Mouse (Mus musculus): ENCODE results near the gene Smim5. TPM values are rescaled to one million over a fixed set of nuclear protein-coding genes. Genes with fewer than 3 reads are reported as not detected.
A peak's percentile ranks its signal among the peaks of the same experiment; 100 is the strongest.

Smim5 gene
- polyA plus RNA-seq, 1 experiment from 2014 or later = 1.2 TPM

DNA sequence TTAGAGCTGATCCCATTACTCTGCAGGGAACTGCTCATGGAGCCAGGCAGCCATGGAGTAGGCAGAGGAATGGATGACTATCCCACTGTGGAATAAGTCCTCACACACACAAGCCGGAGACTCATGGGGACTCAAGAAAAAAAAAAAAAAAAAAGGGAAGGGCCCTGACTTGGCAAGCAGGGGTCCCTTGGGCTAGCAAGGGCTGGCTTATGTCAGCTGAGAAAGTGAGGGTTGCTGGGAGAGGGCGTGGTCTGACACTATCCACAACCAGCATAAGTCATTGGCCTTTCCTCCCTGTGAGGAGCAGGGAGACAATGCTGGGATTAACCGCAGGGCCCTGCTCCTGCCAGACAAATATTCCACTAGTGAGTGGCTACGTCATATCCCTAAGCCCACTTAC is 16.8 kb downstream of the Smim5 start:
- WGBS = 94% methylated on average over 4 of the region's 4 CpGs
- Histone ChIP-seq H3K27ac (ENCODE audit: low read length) (no peak overlapping the region), H3K27me3 (replicated peaks; ENCODE audit: control insufficient read depth, insufficient read depth, low read length) (no peaks in the 10 kb centered on the region), H3K4me3 (replicated peaks; ENCODE audit: low read length) (no peak overlapping the region), H3K4me2 (ENCODE audit: low read length) (no peak overlapping the region), H3K9ac (replicated peaks; ENCODE audit: low read depth, low read length) (no peak overlapping the region), H3K9me3 (ENCODE audit: control insufficient read depth, low read length) (no peaks in the 10 kb centered on the region), H3K36me3 (ENCODE audit: control insufficient read depth, insufficient read depth) (peaks cover 5% of the 10 kb centered on the region; the same call in 1 of the 2 replicates), H3K4me1 (replicated peaks; ENCODE audit: control insufficient read depth, insufficient read depth, low read length) (no peaks in the 10 kb centered on the region)
- no peak for ATAC-seq

DNA sequence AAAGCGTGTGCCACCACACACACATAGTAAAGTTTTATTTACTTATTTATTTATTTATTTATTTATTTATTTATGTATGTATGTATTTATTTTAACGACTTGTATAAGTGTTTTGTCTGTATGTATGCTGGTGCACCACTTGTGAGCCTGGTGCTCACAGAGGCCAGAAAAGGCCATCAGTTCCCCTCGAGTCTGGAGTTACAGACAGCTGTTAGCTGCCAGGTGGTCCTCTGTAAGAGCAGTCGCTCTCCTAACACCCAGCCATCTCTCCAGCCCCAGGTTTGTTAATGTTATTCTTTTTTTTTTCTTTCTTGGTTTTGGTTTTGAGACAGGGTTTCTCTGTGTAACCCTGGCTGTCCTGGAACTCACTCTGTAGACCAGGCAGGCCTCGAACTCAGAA is 18.9 kb downstream of the Smim5 start:
- Histone ChIP-seq H3K27ac (ENCODE audit: low read length) (no peak overlapping the region), H3K4me3 (replicated peaks; ENCODE audit: low read length) (no peak overlapping the region), H3K36me3 (ENCODE audit: control insufficient read depth, insufficient read depth) (peaks cover 5% of the 10 kb centered on the region; the same call in 1 of the 2 replicates), H3K9me3 (ENCODE audit: control insufficient read depth, low read length) (no peaks in the 10 kb centered on the region), H3K4me1 (replicated peaks; ENCODE audit: control insufficient read depth, insufficient read depth, low read length) (no peaks in the 10 kb centered on the region), H3K9ac (replicated peaks; ENCODE audit: low read depth, low read length) (no peak overlapping the region), H3K27me3 (replicated peaks; ENCODE audit: control insufficient read depth, insufficient read depth, low read length) (no peaks in the 10 kb centered on the region), H3K4me2 (ENCODE audit: low read length) (no peak overlapping the region)
- ATAC-seq = no peak
- 95% methylated on average over 5 of the region's 5 CpGs for WGBS

DNA sequence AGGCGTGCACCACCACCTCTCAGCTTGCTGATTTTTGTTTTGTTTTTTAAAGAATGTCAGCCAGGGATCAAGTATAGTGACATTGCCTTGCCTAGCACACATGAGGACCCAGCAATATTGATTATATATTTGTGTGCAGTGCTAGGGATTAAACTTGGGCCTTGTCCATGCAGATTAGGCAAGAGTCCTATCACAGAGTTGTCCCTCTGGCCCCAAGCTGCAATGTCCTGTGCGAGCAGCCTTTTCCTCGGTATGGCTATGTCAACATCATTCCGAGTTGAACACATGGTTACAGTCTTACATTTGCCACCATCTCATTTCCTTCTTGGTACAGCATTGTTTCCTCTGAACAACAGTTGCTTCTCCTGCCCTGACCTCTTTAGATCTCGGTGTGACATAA is 19.3 kb downstream of the Smim5 start:
- Histone ChIP-seq H3K4me2 (ENCODE audit: low read length) (no peak overlapping the region), H3K36me3 (ENCODE audit: control insufficient read depth, insufficient read depth) (peaks cover 5% of the 10 kb centered on the region; the same call in 1 of the 2 replicates), H3K27me3 (replicated peaks; ENCODE audit: control insufficient read depth, insufficient read depth, low read length) (no peaks in the 10 kb centered on the region), H3K9me3 (ENCODE audit: control insufficient read depth, low read length) (no peaks in the 10 kb centered on the region), H3K9ac (replicated peaks; ENCODE audit: low read depth, low read length) (no peak overlapping the region), H3K4me1 (replicated peaks; ENCODE audit: control insufficient read depth, insufficient read depth, low read length) (no peaks in the 10 kb centered on the region), H3K4me3 (replicated peaks; ENCODE audit: low read length) (no peak overlapping the region), H3K27ac (ENCODE audit: low read length) (no peak overlapping the region)
- no peak for ATAC-seq
- WGBS = 91% methylated on average over 5 of the region's 5 CpGs

GRCm38 (mm10) chr11:115920110-115920818 is 20.5 kb downstream of the Smim5 start:
- no peak for ATAC-seq
- H3K27ac ChIP-seq (ENCODE audit: low read length) = no peak overlapping the region
- peaks cover 7% of the 10 kb centered on the region; the same call in 1 of the 2 replicates for H3K36me3 ChIP-seq (ENCODE audit: control insufficient read depth, insufficient read depth)
- no peak overlapping the region for H3K9ac ChIP-seq (replicated peaks; ENCODE audit: low read depth, low read length)
- H3K4me3 ChIP-seq (replicated peaks; ENCODE audit: low read length) = no peak overlapping the region
- H3K27me3 ChIP-seq (replicated peaks; ENCODE audit: control insufficient read depth, insufficient read depth, low read length) = no peaks in the 10 kb centered on the region
- H3K4me1 ChIP-seq (replicated peaks; ENCODE audit: control insufficient read depth, insufficient read depth, low read length) = no peaks in the 10 kb centered on the region
- WGBS = 37% methylated on average over 6 of the region's 6 CpGs
- H3K4me2 ChIP-seq (ENCODE audit: low read length) = no peak overlapping the region
- no peaks in the 10 kb centered on the region for H3K9me3 ChIP-seq (ENCODE audit: control insufficient read depth, low read length)

- Histone ChIP-seq H3K9me3 (ENCODE audit: control insufficient read depth, low read length) (no peaks in the 10 kb centered on the region), H3K4me2 (ENCODE audit: low read length) (no peak overlapping the region), H3K27me3 (replicated peaks; ENCODE audit: control insufficient read depth, insufficient read depth, low read length) (no peaks in the 10 kb centered on the region), H3K4me1 (replicated peaks; ENCODE audit: control insufficient read depth, insufficient read depth, low read length) (no peaks in the 10 kb centered on the region), H3K4me3 (replicated peaks; ENCODE audit: low read length) (no peak overlapping the region), H3K9ac (replicated peaks; ENCODE audit: low read depth, low read length) (no peak overlapping the region), H3K27ac (ENCODE audit: low read length) (no peak overlapping the region), H3K36me3 (ENCODE audit: control insufficient read depth, insufficient read depth) (peaks cover 2% of the 10 kb centered on the region; the same call in 1 of the 2 replicates)
- WGBS = 100% methylated on average over 1 of the region's 1 CpGs
- no peak for ATAC-seq
These were observed 22.2 kb downstream of the Smim5 start for GRCm38 (mm10) chr11:115921986-115922385.

GRCm38 (mm10) chr11:115929031-115929430 is 29.3 kb downstream of the Smim5 start:
- Histone ChIP-seq H3K27me3 (replicated peaks; ENCODE audit: control insufficient read depth, insufficient read depth, low read length) (no peaks in the 10 kb centered on the region), H3K4me1 (replicated peaks; ENCODE audit: control insufficient read depth, insufficient read depth, low read length) (peaks cover 12% of the 10 kb centered on the region), H3K9ac (replicated peaks; ENCODE audit: low read depth, low read length) (no peak overlapping the region), H3K27ac (ENCODE audit: low read length) (no peak overlapping the region), H3K9me3 (ENCODE audit: control insufficient read depth, low read length) (no peaks in the 10 kb centered on the region), H3K4me3 (replicated peaks; ENCODE audit: low read length) (no peak overlapping the region), H3K4me2 (ENCODE audit: low read length) (no peak overlapping the region), H3K36me3 (ENCODE audit: control insufficient read depth, insufficient read depth) (peaks cover 2% of the 10 kb centered on the region; the same call in 1 of the 2 replicates)
- 91% methylated on average over 8 of the region's 8 CpGs for WGBS
- no peak for ATAC-seq

DNA sequence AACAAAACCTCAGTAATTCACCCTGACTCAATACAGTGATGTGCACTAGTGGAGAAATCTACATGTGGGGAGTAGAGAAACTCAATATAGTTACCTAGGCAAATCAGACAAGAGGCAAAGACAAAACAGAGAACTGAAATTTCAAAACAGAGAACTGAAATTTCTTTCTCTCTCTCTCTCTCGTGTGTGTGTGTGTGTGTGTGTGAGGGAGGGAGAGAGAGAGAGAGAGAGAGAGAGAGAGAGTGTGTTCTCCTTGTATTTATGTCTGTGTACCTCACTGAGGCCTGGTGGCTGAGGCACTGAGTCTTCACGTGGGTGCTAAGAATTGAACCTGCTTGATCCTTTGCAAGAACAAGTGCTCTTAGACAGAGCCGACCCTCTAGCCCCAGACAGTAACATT is 30.1 kb downstream of the Smim5 start:
- no peaks in the 10 kb centered on the region for H3K27me3 ChIP-seq (replicated peaks; ENCODE audit: control insufficient read depth, insufficient read depth, low read length)
- H3K4me3 ChIP-seq (replicated peaks; ENCODE audit: low read length) = no peak overlapping the region
- 73% methylated on average over 2 of the region's 3 CpGs for WGBS
- H3K4me2 ChIP-seq (ENCODE audit: low read length) = no peak overlapping the region
- no peak overlapping the region for H3K9ac ChIP-seq (replicated peaks; ENCODE audit: low read depth, low read length)
- peaks cover 20% of the 10 kb centered on the region for H3K4me1 ChIP-seq (replicated peaks; ENCODE audit: control insufficient read depth, insufficient read depth, low read length)
- peaks cover 2% of the 10 kb centered on the region; the same call in 1 of the 2 replicates for H3K36me3 ChIP-seq (ENCODE audit: control insufficient read depth, insufficient read depth)
- no peak overlapping the region for H3K27ac ChIP-seq (ENCODE audit: low read length)
- no peaks in the 10 kb centered on the region for H3K9me3 ChIP-seq (ENCODE audit: control insufficient read depth, low read length)
- no peak for ATAC-seq

DNA sequence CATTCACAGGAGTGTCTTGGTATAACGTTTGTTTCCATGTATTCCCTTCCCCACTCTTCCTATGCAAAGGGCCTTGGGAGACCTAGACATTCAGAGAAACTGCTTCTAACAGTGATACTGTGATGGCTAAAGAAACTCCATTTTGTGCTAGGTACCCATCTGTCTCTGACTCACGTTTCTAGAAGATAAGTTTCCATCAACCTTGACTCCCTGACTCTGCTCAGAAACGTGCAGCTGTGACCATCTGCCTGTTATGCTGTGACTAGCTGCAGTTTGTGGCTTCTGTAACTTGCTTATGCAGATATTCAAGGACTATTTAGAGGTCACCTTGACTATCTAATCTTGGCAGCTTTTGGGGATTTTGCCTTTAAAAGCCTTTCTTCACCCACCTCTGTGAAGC is 31.5 kb downstream of the Smim5 start:
- 82% methylated on average over 3 of the region's 3 CpGs for WGBS
- ATAC-seq = no peak
- H3K27ac ChIP-seq (ENCODE audit: low read length) = no peak overlapping the region

GRCm38 (mm10) chr11:115933108-115933746 is 33.5 kb downstream of the Smim5 start, which contains the start of the genes Sap30bp and Recql5:
TSS of gene Sap30bp (plus strand) at chr11:115933282.
TSS of gene Recql5 (minus strand) at chr11:115933477.
- H3K4me3 ChIP-seq (replicated peaks; ENCODE audit: low read length) = peak within 1 kb of the TSS; percentile 92
- peak; percentile 100 for ATAC-seq
- WGBS = under 1% methylated on average over 28 of the region's 28 CpGs
- H3K36me3 ChIP-seq (ENCODE audit: control insufficient read depth, insufficient read depth) = peaks cover 6% of the 10 kb centered on the region; the same call in 1 of the 2 replicates
- peak within 1 kb of the TSS; percentile 81 for H3K9ac ChIP-seq (replicated peaks; ENCODE audit: low read depth, low read length)
- H3K4me1 ChIP-seq (replicated peaks; ENCODE audit: control insufficient read depth, insufficient read depth, low read length) = peaks cover 27% of the 10 kb centered on the region
- H3K9me3 ChIP-seq (ENCODE audit: control insufficient read depth, low read length) = no peaks in the 10 kb centered on the region
- peak within 1 kb of the TSS; percentile 91 for H3K4me2 ChIP-seq (ENCODE audit: low read length)
- peak within 1 kb of the TSS; percentile 65; the same call in 1 of the 2 replicates for H3K27ac ChIP-seq (ENCODE audit: low read length)
- H3K27me3 ChIP-seq (replicated peaks; ENCODE audit: control insufficient read depth, insufficient read depth, low read length) = no peaks in the 10 kb centered on the region

More for the DNA sequence above, 31.5 kb downstream of the Smim5 start:
- Histone ChIP-seq H3K9me3 (ENCODE audit: control insufficient read depth, low read length) (no peaks in the 10 kb centered on the region), H3K4me1 (replicated peaks; ENCODE audit: control insufficient read depth, insufficient read depth, low read length) (peaks cover 27% of the 10 kb centered on the region), H3K27me3 (replicated peaks; ENCODE audit: control insufficient read depth, insufficient read depth, low read length) (no peaks in the 10 kb centered on the region), H3K36me3 (ENCODE audit: control insufficient read depth, insufficient read depth) (no peaks in the 10 kb centered on the region), H3K4me3 (replicated peaks; ENCODE audit: low read length) (no peak overlapping the region), H3K4me2 (ENCODE audit: low read length) (no peak overlapping the region), H3K9ac (replicated peaks; ENCODE audit: low read depth, low read length) (no peak overlapping the region)
